Mouse (Mus musculus) intestine, embryonic 16.5 days (tissue): ENCODE measurements around the gene Cspg4. TPM values are rescaled to one million over a fixed set of nuclear protein-coding genes. Genes with fewer than 3 reads are reported as not detected.
"Not testable (repeated sequence)": the region's sequence is repeated elsewhere in the genome, so short reads cannot be mapped to it uniquely, and the experiment has no call there.

Source experiments
- ATAC-seq: fragments of 200-750 bp; cut with Nextera tagmentation; 2 replicates; pipeline ENCODE4 v1.8.0; 2017; ENCODE audit warnings: moderate TSS enrichment, moderate library complexity
- H3K27ac ChIP-seq: fragments of 300-500 bp; sonication (generic); 2 replicates; pipeline ENCODE4 v1.5.1; 2014; ENCODE audit warnings: mild to moderate bottlenecking, low read length
- H3K27me3 ChIP-seq: fragments of 300-500 bp; sonication (generic); replicated peaks from 2 replicates; pipeline ENCODE4 v1.6.1; 2014; ENCODE audit warnings: low read length, control low read depth, mixed read lengths; ENCODE audit not compliant: control insufficient read depth, insufficient read depth
- H3K36me3 ChIP-seq: fragments of 300-500 bp; sonication (generic); 2 replicates; pipeline ENCODE4 v1.6.1; 2014; ENCODE audit warnings: low read length, control low read depth; ENCODE audit not compliant: control insufficient read depth, insufficient read depth
- H3K4me1 ChIP-seq: fragments of 300-500 bp; sonication (generic); 2 replicates; pipeline ENCODE4 v1.6.1; 2014; ENCODE audit warnings: low read length, control low read depth, mixed read lengths; ENCODE audit not compliant: control insufficient read depth, insufficient read depth
- H3K4me2 ChIP-seq: fragments of 300-500 bp; sonication (generic); 2 replicates; pipeline ENCODE4 v1.6.1; 2014; ENCODE audit warnings: low read depth, low read length, control low read depth
- H3K4me3 ChIP-seq: fragments of 300-500 bp; sonication (generic); 2 replicates; pipeline ENCODE4 v1.5.1; 2014; ENCODE audit warnings: mild to moderate bottlenecking, low read length
- H3K9ac ChIP-seq: fragments of 300-500 bp; sonication (generic); 2 replicates; pipeline ENCODE4 v1.6.1; 2014; ENCODE audit warnings: low read depth, low read length
- H3K9me3 ChIP-seq: fragments of 300-500 bp; sonication (generic); 2 replicates; pipeline ENCODE4 v1.6.1; 2016; ENCODE audit warnings: low read length, control low read depth; ENCODE audit not compliant: control insufficient read depth
- WGBS: fragments of 180-500 bp; shearing (Covaris S2); extraction: QIAGEN DNeasy Blood & Tissue Kit; methylation state at CpG from one replicate; pipeline ENCODE4 v1.1.7; 2014; 5-methylcytosine and 5-hydroxymethylcytosine counted together
- polyA plus RNA-seq: library from polyadenylated mRNA; unstranded; fragments of >200 nt; fragmentation: Nextera tagmentation; extraction: Ambion mirVana; gene quantifications from 2 replicates; pipeline ENCODE4 v1.2.1, GENCODE M21; 2015

Cspg4 gene
- polyA plus RNA-seq, 1 experiment from 2014 or later, result 17.4 TPM

- ATAC-seq, H3K4me2 ChIP-seq, H3K4me3 ChIP-seq, H3K9me3 ChIP-seq, H3K27me3 ChIP-seq, H3K9ac ChIP-seq, H3K4me1 ChIP-seq, H3K27ac ChIP-seq, H3K36me3 ChIP-seq: not testable (repeated sequence)
- WGBS, result 42% methylated on average over 4 of the region's 4 CpGs
These were observed 45.2 kb downstream of the Cspg4 start for GRCm38 (mm10) chr9:56909991-56910390.

GRCm38 (mm10) chr9:56911017-56911416 lies 46.2 kb downstream of the Cspg4 start:
- WGBS, result 15% methylated on average over 1 of the region's 1 CpGs
- Histone ChIP-seq H3K9me3 (no peaks in the 10 kb centered on the region), H3K27ac (no peak overlapping the region), H3K4me1 (no peaks in the 10 kb centered on the region), H3K9ac (no peak overlapping the region), H3K4me2 (no peak overlapping the region), H3K36me3 (no peaks in the 10 kb centered on the region), H3K27me3 (no peaks in the 10 kb centered on the region), H3K4me3 (no peak overlapping the region)
- ATAC-seq, result no peak

- no peaks in the 10 kb centered on the region for H3K4me1 ChIP-seq
- no peak overlapping the region for H3K4me2 ChIP-seq
- ATAC-seq, result no peak
- no peaks in the 10 kb centered on the region for H3K36me3 ChIP-seq
- WGBS, result 77% methylated on average over 9 of the region's 9 CpGs
- no peak overlapping the region for H3K9ac ChIP-seq
- H3K27me3 ChIP-seq, result no peaks in the 10 kb centered on the region
- H3K4me3 ChIP-seq, result no peak overlapping the region
- H3K27ac ChIP-seq, result no peak overlapping the region
- no peaks in the 10 kb centered on the region for H3K9me3 ChIP-seq
These were observed 49.2 kb downstream of the Cspg4 start for GRCm38 (mm10) chr9:56913991-56914390.

GRCm38 (mm10) chr9:56915116-56915515 lies 50.3 kb downstream of the Cspg4 start:
- 78% methylated on average over 1 of the region's 1 CpGs for WGBS
- Histone ChIP-seq H3K9me3 (no peaks in the 10 kb centered on the region), H3K9ac (no peak overlapping the region), H3K27ac (no peak overlapping the region), H3K4me1 (no peaks in the 10 kb centered on the region), H3K36me3 (no peaks in the 10 kb centered on the region), H3K4me3 (no peak overlapping the region), H3K27me3 (no peaks in the 10 kb centered on the region), H3K4me2 (no peak overlapping the region)
- no peak for ATAC-seq

GRCm38 (mm10) chr9:56915695-56916410 lies 51.0 kb downstream of the Cspg4 start:
- Histone ChIP-seq H3K27me3 (no peaks in the 10 kb centered on the region), H3K4me1 (no peaks in the 10 kb centered on the region), H3K36me3 (no peaks in the 10 kb centered on the region), H3K27ac (no peak overlapping the region), H3K4me3 (no peak overlapping the region), H3K9me3 (no peaks in the 10 kb centered on the region), H3K4me2 (no peak overlapping the region), H3K9ac (no peak overlapping the region)
- whole genome bisulfite sequencing, result 78% methylated on average over 5 of the region's 5 CpGs
- ATAC-seq, result no peak

DNA sequence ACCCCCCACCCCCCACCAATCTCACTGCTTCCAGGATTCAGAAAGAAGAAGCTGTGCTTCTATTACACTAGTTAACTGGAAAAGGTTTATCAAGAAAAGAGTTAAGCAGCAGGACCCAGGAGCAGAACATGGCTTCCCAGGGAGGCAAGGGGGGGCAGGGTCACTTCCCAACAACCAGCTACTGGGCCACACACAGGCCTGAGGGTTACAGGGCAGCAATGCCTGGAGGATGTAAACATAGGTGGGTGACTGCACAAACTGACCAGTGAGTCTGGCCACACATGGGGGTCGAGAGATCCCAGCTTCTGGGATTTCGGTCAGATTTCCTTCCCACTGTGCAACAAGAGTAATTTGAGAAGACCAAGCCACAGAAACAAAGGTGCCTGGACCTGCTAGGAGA lies 52.3 kb downstream of the Cspg4 start:
- 71% methylated on average over 2 of the region's 2 CpGs for WGBS
- no peak for ATAC-seq
- Histone ChIP-seq H3K36me3 (peaks cover 5% of the 10 kb centered on the region; the same call in 1 of the 2 replicates), H3K27ac (no peak overlapping the region), H3K9ac (no peak overlapping the region), H3K4me1 (no peaks in the 10 kb centered on the region), H3K9me3 (no peaks in the 10 kb centered on the region), H3K4me2 (no peak overlapping the region), H3K4me3 (no peak overlapping the region), H3K27me3 (no peaks in the 10 kb centered on the region)

- WGBS, result 97% methylated on average over 13 of the region's 13 CpGs
- no peak for ATAC-seq
- Histone ChIP-seq H3K4me2 (no peak overlapping the region), H3K36me3 (peaks cover 5% of the 10 kb centered on the region; the same call in 1 of the 2 replicates), H3K4me3 (no peak overlapping the region), H3K27ac (no peak overlapping the region), H3K9me3 (no peaks in the 10 kb centered on the region), H3K27me3 (no peaks in the 10 kb centered on the region), H3K4me1 (peaks cover 4% of the 10 kb centered on the region), H3K9ac (no peak overlapping the region)
These were observed 53.6 kb downstream of the Cspg4 start for GRCm38 (mm10) chr9:56918466-56918865.

DNA sequence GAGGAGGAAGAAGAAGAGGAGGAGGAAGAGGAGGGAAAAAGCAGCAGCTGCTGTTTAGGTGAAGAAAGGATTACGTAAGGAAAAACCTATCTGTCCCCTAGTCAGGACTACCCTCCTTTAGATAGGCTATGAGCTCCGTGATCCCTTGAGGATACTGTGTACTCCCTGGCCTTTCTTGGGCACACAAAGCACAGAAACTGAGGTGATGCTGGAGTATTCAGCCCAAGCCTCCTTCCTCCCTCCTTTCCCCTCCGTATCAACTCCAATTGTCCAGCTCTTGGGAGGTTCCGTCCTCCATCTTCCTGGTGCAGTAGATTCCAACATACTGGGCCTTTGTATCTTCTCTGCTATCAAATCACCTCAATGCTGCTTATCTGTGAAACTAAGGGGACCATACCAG lies 57.9 kb downstream of the Cspg4 start:
- no peak overlapping the region for H3K4me2 ChIP-seq
- 93% methylated on average over 4 of the region's 4 CpGs for WGBS
- no peak for ATAC-seq
- no peak overlapping the region for H3K27ac ChIP-seq
- H3K9ac ChIP-seq, result 0 out of 2 replicates have a peak overlapping the region, but pooled peaks have one; percentile 30
- no peaks in the 10 kb centered on the region for H3K9me3 ChIP-seq
- no peaks in the 10 kb centered on the region for H3K27me3 ChIP-seq
- H3K36me3 ChIP-seq, result peaks cover 5% of the 10 kb centered on the region; the same call in 1 of the 2 replicates
- no peak overlapping the region for H3K4me3 ChIP-seq
- peaks cover 38% of the 10 kb centered on the region for H3K4me1 ChIP-seq

DNA sequence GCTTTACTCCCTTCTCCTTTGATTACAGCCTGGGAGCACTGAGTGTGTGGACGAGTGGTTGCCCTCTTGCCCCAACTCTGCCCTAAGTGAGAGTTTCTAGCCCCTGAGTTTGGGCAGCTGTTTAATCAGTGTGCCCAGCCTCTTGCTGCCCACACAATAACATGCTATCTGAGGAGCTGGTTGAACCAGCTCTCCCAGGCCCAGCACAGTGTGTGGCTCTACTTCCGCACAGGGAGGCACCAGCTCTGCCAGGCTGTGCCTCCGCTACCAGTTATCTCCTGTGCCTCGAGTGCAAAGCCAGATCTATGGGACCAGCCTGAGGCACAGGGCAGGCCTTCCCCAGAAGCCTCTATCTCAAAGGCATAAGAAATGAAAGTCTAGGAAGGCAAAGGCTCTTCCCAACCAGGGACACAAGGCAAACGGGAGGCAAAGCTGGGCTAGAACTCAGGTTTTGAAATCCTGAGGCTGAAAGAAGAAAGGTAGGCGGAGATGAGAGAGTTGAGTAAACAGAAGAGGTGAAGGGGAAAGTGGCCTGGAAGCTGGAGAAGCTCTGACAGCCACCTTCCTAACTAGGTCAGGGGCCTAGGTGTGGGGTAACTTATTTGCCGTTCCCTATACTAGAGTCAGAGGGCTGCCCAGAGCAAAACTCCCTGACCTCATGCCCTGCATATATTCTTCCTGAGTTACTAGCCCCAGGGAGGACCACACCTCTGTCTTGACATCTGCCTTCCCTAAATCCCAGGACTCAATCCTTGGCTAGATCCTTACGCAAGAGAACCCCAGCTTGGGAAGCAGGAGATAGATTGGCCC lies 59.2 kb downstream of the Cspg4 start:
- peaks cover 43% of the 10 kb centered on the region for H3K4me1 ChIP-seq
- no peak for ATAC-seq
- peak overlapping the region; percentile 49 for H3K27ac ChIP-seq
- WGBS, result 56% methylated on average over 8 of the region's 8 CpGs
- H3K9ac ChIP-seq, result peak overlapping the region; percentile 30
- no peaks in the 10 kb centered on the region for H3K9me3 ChIP-seq
- peaks cover 5% of the 10 kb centered on the region; the same call in 1 of the 2 replicates for H3K36me3 ChIP-seq
- peak overlapping the region; percentile 93 for H3K4me2 ChIP-seq
- H3K27me3 ChIP-seq, result no peaks in the 10 kb centered on the region
- H3K4me3 ChIP-seq, result peak overlapping the region; percentile 37
